Mouse (Mus musculus) cerebellum, postnatal 14 days (tissue): ENCODE measurements at regions not wholly inside any gene's neighbourhood (a gene's known extent, or its start where the extent isn't known, plus 50 kb on each side); places are given as distances from the start of the nearest gene placed in this dataset.

Source experiments
- DNase-seq, 2 experiments: peaks; one replicate each; pipeline ENCODE4 v3.0.0; 2021; ENCODE audit warnings: mixed read lengths in 2 of 2

DNA sequence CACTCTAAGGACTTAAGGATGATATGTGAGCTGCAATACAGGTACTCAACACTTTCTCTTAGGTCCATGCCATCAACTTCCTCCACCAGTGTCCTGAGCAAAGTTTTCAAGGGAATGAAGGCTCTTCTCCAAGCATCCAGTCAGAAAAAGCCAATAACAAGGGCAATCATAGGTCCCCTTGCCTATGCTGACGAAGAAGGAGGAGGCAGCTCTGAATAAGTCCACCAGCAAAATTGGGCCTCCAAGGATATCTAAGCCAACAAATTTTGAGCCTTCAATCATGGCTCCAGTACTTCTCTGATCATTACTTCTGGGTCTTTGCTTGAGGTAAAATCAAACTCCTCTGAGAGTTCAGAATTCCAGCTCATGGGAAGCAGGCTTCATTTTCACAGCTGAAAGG, 293.1 kb downstream of the Snurf start:
- peak; percentile 11 to 27 for DNase-seq
